ENCODE assay signal across 8 mouse cellular contexts in the genomic region with DNA sequence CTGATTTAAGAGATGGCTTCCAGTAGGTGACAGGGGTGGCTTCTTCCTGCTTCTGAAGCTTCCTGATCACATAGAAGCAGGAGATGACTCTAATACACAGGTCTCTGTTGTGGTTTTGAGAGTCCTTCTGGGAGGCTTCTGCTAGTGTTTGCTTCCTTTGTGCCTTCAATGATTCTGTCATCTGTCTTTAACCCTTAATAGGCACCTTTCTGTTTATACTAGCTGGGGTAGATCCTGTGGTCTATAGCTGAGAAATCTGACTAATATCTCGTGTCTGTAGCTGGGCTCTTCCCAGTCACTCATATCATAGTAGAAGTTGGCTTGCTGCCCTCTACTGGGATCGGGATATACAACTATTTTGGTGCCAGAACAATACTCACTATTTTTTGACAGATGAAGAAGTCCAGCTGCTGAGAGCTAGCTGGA. TPM values are rescaled to one million over a fixed set of nuclear protein-coding genes. Genes with fewer than 3 reads are reported as not detected.
A peak's percentile ranks its signal among the peaks of the same experiment; 100 is the strongest.
DNase-seq lines count a peak whose midpoint lies in the region; ATAC-seq lines count a peak whose summit lies in the region.

No protein-coding gene starts in this region.

- H3K4me2 ChIP-seq in limb, embryonic 11.5 days (ENCODE audit: low read depth, severe bottlenecking): no peak overlapping the region
- H3K4me2 ChIP-seq in liver, embryonic 13.5 days: no peak overlapping the region
- H3K4me2 ChIP-seq in neural tube, embryonic 15.5 days: no peak overlapping the region

- peak; percentile 21 for DNase-seq in limb, embryonic 11.5 days (ENCODE audit: low spot score)
- no peak for DNase-seq in limb, embryonic 10.5 days (ENCODE audit: low spot score)
- peak; percentile 56 for DNase-seq in adipocyte (ENCODE audit: low spot score)
- DNase-seq in liver, embryonic 13.5 days: no peak
- peak; percentile 4 for DNase-seq in thymus, postnatal 25 days
- no peak for DNase-seq in cerebellum, adult 18-20 months

- no peaks in the 10 kb centered on the region for H3K9me3 ChIP-seq in limb, embryonic 11.5 days (ENCODE audit: control insufficient read depth, low read length)
- H3K9me3 ChIP-seq in limb, embryonic 10.5 days (replicated peaks): no peaks in the 10 kb centered on the region
- no peaks in the 10 kb centered on the region for H3K9me3 ChIP-seq in liver, embryonic 13.5 days (replicated peaks)
- H3K9me3 ChIP-seq in neural tube, embryonic 15.5 days (replicated peaks): no peaks in the 10 kb centered on the region

- no peak overlapping the region for H3K27ac ChIP-seq in limb, embryonic 11.5 days (replicated peaks; ENCODE audit: low read depth, low read length)
- no peak overlapping the region for H3K27ac ChIP-seq in limb, embryonic 10.5 days
- H3K27ac ChIP-seq in liver, embryonic 13.5 days: no peak overlapping the region
- H3K27ac ChIP-seq in neural tube, embryonic 15.5 days (replicated peaks): no peak overlapping the region

- H3K27me3 ChIP-seq in limb, embryonic 11.5 days (ENCODE audit: control insufficient read depth, insufficient read depth, low read length): no peaks in the 10 kb centered on the region
- H3K27me3 ChIP-seq in limb, embryonic 10.5 days (ENCODE audit: low read depth, poor library complexity, severe bottlenecking): no peaks in the 10 kb centered on the region
- H3K27me3 ChIP-seq in liver, embryonic 13.5 days: no peaks in the 10 kb centered on the region
- H3K27me3 ChIP-seq in neural tube, embryonic 15.5 days (replicated peaks): no peaks in the 10 kb centered on the region

- 37% methylated on average over 2 of the region's 2 CpGs for WGBS in limb, embryonic 11.5 days
- WGBS in limb, embryonic 10.5 days: 48% methylated on average over 2 of the region's 2 CpGs
- WGBS in liver, embryonic 13.5 days (ENCODE audit: insufficient replicate concordance): 12% methylated on average over 2 of the region's 2 CpGs
- 27% methylated on average over 2 of the region's 2 CpGs for WGBS in neural tube, embryonic 15.5 days

- H3K36me3 ChIP-seq in limb, embryonic 11.5 days (ENCODE audit: control insufficient read depth, insufficient read depth, low read length): no peaks in the 10 kb centered on the region
- H3K36me3 ChIP-seq in limb, embryonic 10.5 days: no peaks in the 10 kb centered on the region
- H3K36me3 ChIP-seq in liver, embryonic 13.5 days: no peaks in the 10 kb centered on the region
- no peaks in the 10 kb centered on the region for H3K36me3 ChIP-seq in neural tube, embryonic 15.5 days

- ATAC-seq in limb, embryonic 11.5 days (ENCODE audit: insufficient number of reproducible peaks, low FRiP score, low TSS enrichment, low read depth): no peak
- ATAC-seq in inflammation-experienced regulatory T-cells, adult 6 months: peak; percentile 82
- ATAC-seq in liver, embryonic 13.5 days (ENCODE audit: low read depth): 0 out of 2 replicates have a peak, but pooled peaks have one; percentile 53
- no peak for ATAC-seq in neural tube, embryonic 15.5 days (ENCODE audit: low FRiP score)

- no peak overlapping the region for H3K4me3 ChIP-seq in limb, embryonic 11.5 days (ENCODE audit: low read depth, low read length)
- no peak overlapping the region for H3K4me3 ChIP-seq in limb, embryonic 10.5 days
- no peak overlapping the region for H3K4me3 ChIP-seq in liver, embryonic 13.5 days (replicated peaks)
- no peak overlapping the region for H3K4me3 ChIP-seq in neural tube, embryonic 15.5 days (replicated peaks)

- H3K9ac ChIP-seq in limb, embryonic 11.5 days (ENCODE audit: low read length): no peak overlapping the region
- no peak overlapping the region for H3K9ac ChIP-seq in liver, embryonic 13.5 days
- H3K9ac ChIP-seq in neural tube, embryonic 15.5 days (replicated peaks): no peak overlapping the region

- H3K4me1 ChIP-seq in limb, embryonic 11.5 days (ENCODE audit: control insufficient read depth, insufficient read depth, low read length): no peaks in the 10 kb centered on the region
- no peaks in the 10 kb centered on the region for H3K4me1 ChIP-seq in limb, embryonic 10.5 days
- H3K4me1 ChIP-seq in liver, embryonic 13.5 days (replicated peaks): peaks cover 10% of the 10 kb centered on the region
- H3K4me1 ChIP-seq in neural tube, embryonic 15.5 days: no peaks in the 10 kb centered on the region

RNA-seq across cellular contexts. Expression of a gene that starts 50.2 kb away (rescaled TPM):
- 197 and 215 TPM in 2 replicates for polyA plus RNA-seq in limb, embryonic 11.5 days (2014; fragmentation: Nextera tagmentation; extraction: Ambion mirVana)
- polyA plus RNA-seq in limb, embryonic 10.5 days (2016; fragmentation: Nextera tagmentation; extraction: Ambion mirVana): 153 and 185 TPM in 2 replicates
- 100 to 1,000 TPM; 133 to 169 (median 137) TPM for polyA plus RNA-seq in inflammation-experienced regulatory T-cells, adult 6 months (2017; shearing (Covaris generic))
- polyA plus RNA-seq in liver, embryonic 13.5 days (2015; fragmentation: Nextera tagmentation; extraction: Ambion mirVana): 129 and 146 TPM in 2 replicates
- polyA plus RNA-seq in neural tube, embryonic 15.5 days (2015; fragmentation: Nextera tagmentation; extraction: Ambion mirVana): 212 and 217 TPM in 2 replicates

Comparison
In these comparisons a context has a peak if more than half of its experiments do, and no peak if none do; other contexts are left out.
1. DNase-seq: peak in limb, embryonic 11.5 days (single experiment), adipocyte (single experiment) and thymus, postnatal 25 days (single experiment); none in limb, embryonic 10.5 days (single experiment), liver, embryonic 13.5 days (single experiment) and cerebellum, adult 18-20 months (0 of 2).
2. ATAC-seq: peak in inflammation-experienced regulatory T-cells, adult 6 months (single experiment) and liver, embryonic 13.5 days (single experiment); none in limb, embryonic 11.5 days (single experiment) and neural tube, embryonic 15.5 days (single experiment).